Mouse (Mus musculus) bone marrow macrophage, adult 2 months (primary cell): Measurements from ENCODE around the gene Zfp609.

Experiments
- CTCF ChIP-seq: IDR thresholded peaks from 2 replicates; pipeline ENCODE4 v1.5.1; 2012; ENCODE audit warnings: low read depth, mild to moderate bottlenecking, low read length, moderate library complexity
- POLR2A ChIP-seq: IDR thresholded peaks from 2 replicates; pipeline ENCODE4 v1.6.1; 2012; ENCODE audit warnings: mild to moderate bottlenecking, low read depth, low read length, borderline replicate concordance

DNA sequence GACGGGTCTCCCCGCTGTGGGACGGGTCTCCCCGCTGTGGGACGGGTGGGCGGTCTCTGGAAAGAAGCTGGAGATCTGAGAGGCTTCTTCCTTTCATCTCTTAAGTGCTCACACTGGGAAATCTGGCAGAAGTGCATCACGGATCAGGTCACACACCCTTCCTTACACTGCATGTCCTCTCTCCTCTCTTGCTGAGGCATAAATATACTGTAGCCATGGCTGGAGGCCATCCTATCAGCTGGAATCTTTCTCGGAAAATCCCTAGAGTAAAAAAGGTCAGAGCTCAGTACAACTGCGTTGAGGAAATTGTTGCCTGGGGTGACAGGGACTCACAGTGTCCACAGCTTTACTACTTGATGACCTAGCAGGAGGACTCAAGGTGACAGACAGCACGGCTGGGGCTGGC is 106.2 kb downstream of the Zfp609 start:
- TF ChIP-seq CTCF: no peak
- no peak for TF ChIP-seq POLR2A
